Mouse (Mus musculus) CH12.LX (cell line): ENCODE results near the gene Gria2. TPM values are rescaled to one million over a fixed set of nuclear protein-coding genes. Genes with fewer than 3 reads are reported as not detected.

ENCODE experiments used
- DNase-seq: peaks from one replicate; pipeline ENCODE4 v3.0.0-alpha.2; 2013; ENCODE audit errors: extremely low read depth
- H3K27ac ChIP-seq: 2 replicates; pipeline ENCODE4 v1.5.1; 2012; ENCODE audit warnings: low read depth, mild to moderate bottlenecking, control low read depth, moderate library complexity; ENCODE audit not compliant: insufficient read depth
- H3K27me3 ChIP-seq: replicated peaks from 2 replicates; pipeline ENCODE3; 2012; ENCODE audit warnings: inconsistent platforms
- H3K36me3 ChIP-seq, 2 experiments: replicated peaks in 1 of 2; 2 replicates each; pipeline versions ENCODE3 to v1.6.1; 2012; ENCODE audit warnings: inconsistent platforms in 1 of 2, low read length in 1 of 2, mild to moderate bottlenecking in 1 of 2, mixed read lengths in 1 of 2, moderate library complexity in 1 of 2; ENCODE audit not compliant: control insufficient read depth in 1 of 2, insufficient read depth in 1 of 2
- H3K4me1 ChIP-seq, 2 experiments: 2 replicates each; pipeline ENCODE4 v1.6.1; 2012; ENCODE audit warnings: inconsistent platforms in 1 of 2, moderate library complexity in 1 of 2; ENCODE audit not compliant: insufficient read depth in 2 of 2, control insufficient read depth in 1 of 2
- H3K4me2 ChIP-seq: 2 replicates; pipeline ENCODE4 v1.6.1; 2012; ENCODE audit warnings: low read depth, mild to moderate bottlenecking, control low read depth; ENCODE audit not compliant: poor library complexity, insufficient read depth, severe bottlenecking
- H3K4me3 ChIP-seq, 3 experiments: fragments of 150-350 bp in 1 of 3; sonication (generic) in 1 of 3; replicated peaks in 1 of 3; 2 replicates each; pipeline versions ENCODE3 to v1.5.1; 2011 to 2012; ENCODE audit warnings: low read depth in 2 of 3, low read length in 2 of 3, mild to moderate bottlenecking in 2 of 3, moderate library complexity in 2 of 3, control low read depth in 1 of 3, improper control_type of control experiment in 1 of 3, inconsistent platforms in 1 of 3, mixed read lengths in 1 of 3; ENCODE audit not compliant: poor library complexity in 1 of 3
- H3K79me2 ChIP-seq: replicated peaks from 2 replicates; pipeline ENCODE4 v1.6.1; 2012; ENCODE audit warnings: mild to moderate bottlenecking, moderate library complexity; ENCODE audit not compliant: control insufficient read depth, poor library complexity, insufficient read depth, severe bottlenecking; ENCODE audit errors: extremely low read depth
- H3K9ac ChIP-seq: 2 replicates; pipeline ENCODE4 v1.6.1; 2012; ENCODE audit warnings: low read depth, mild to moderate bottlenecking, control low read depth, moderate library complexity; ENCODE audit not compliant: insufficient read depth
- H3K9me3 ChIP-seq: replicated peaks from 2 replicates; pipeline ENCODE3; 2012; ENCODE audit warnings: low read length, inconsistent platforms, mixed read lengths
- BHLHE40 ChIP-seq: IDR thresholded peaks from 2 replicates; pipeline ENCODE4 v1.6.1; 2011; ENCODE audit warnings: mild to moderate bottlenecking, low read depth, low read length, improper control_type of control experiment
- CHD1 ChIP-seq: IDR thresholded peaks from 2 replicates; pipeline ENCODE4 v1.6.1; 2012; ENCODE audit warnings: low read depth, low read length, improper control_type of control experiment, inconsistent platforms
- E2F4 ChIP-seq: IDR thresholded peaks from 2 replicates; pipeline ENCODE4 v1.6.1; 2011; ENCODE audit warnings: low read depth, low read length, improper control_type of control experiment; ENCODE audit not compliant: insufficient replicate concordance
- HCFC1 ChIP-seq: IDR thresholded peaks from 2 replicates; pipeline ENCODE4 v1.6.1; 2012; ENCODE audit warnings: low read depth, mild to moderate bottlenecking, inconsistent platforms, low read length, improper control_type of control experiment
- IRF4 ChIP-seq: IDR thresholded peaks from 2 replicates; pipeline ENCODE4 v1.6.1; 2014; ENCODE audit warnings: low read depth, mild to moderate bottlenecking, inconsistent platforms, low read length, improper control_type of control experiment
- KAT2A ChIP-seq: IDR thresholded peaks from 2 replicates; pipeline ENCODE4 v1.6.1; 2012; ENCODE audit warnings: low read length, improper control_type of control experiment, inconsistent platforms; ENCODE audit not compliant: insufficient replicate concordance
- MAFK ChIP-seq: IDR thresholded peaks from 2 replicates; pipeline ENCODE4 v1.6.1; 2011; ENCODE audit warnings: low read length, improper control_type of control experiment; ENCODE audit not compliant: insufficient replicate concordance
- MAZ ChIP-seq: IDR thresholded peaks from 2 replicates; pipeline ENCODE4 v1.6.1; 2012; ENCODE audit warnings: low read depth, mild to moderate bottlenecking, inconsistent platforms, low read length, improper control_type of control experiment, moderate library complexity
- MXI1 ChIP-seq: IDR thresholded peaks from 2 replicates; pipeline ENCODE4 v1.6.1; 2011; ENCODE audit warnings: mild to moderate bottlenecking, low read depth, low read length, improper control_type of control experiment
- MYC ChIP-seq: IDR thresholded peaks from 2 replicates; pipeline ENCODE4 v1.6.1; 2011; ENCODE audit warnings: low read depth, mild to moderate bottlenecking, improper control_type of control experiment, low read length
- NELFE ChIP-seq: IDR thresholded peaks from 2 replicates; pipeline ENCODE4 v1.6.1; 2011; ENCODE audit warnings: low read depth, low read length, improper control_type of control experiment
- NRF1 ChIP-seq: IDR thresholded peaks from 2 replicates; pipeline ENCODE4 v1.6.1; 2014; ENCODE audit warnings: low read depth, mild to moderate bottlenecking, inconsistent platforms, low read length, improper control_type of control experiment, moderate library complexity
- POLR2A ChIP-seq: IDR thresholded peaks from 2 replicates; pipeline ENCODE4 v1.6.1; 2011; ENCODE audit warnings: low read depth, mild to moderate bottlenecking, improper control_type of control experiment, low read length
- RAD21 ChIP-seq: IDR thresholded peaks from 2 replicates; pipeline ENCODE4 v1.6.1; 2011; ENCODE audit warnings: low read depth, mild to moderate bottlenecking, low read length, improper control_type of control experiment, moderate library complexity
- RCOR1 ChIP-seq: conservative IDR thresholded peaks from 2 replicates; pipeline ENCODE4 v1.6.1; 2012; ENCODE audit warnings: low read depth, mild to moderate bottlenecking, inconsistent platforms, low read length, improper control_type of control experiment
- SMC3 ChIP-seq: IDR thresholded peaks from 2 replicates; pipeline ENCODE4 v1.6.1; 2011; ENCODE audit warnings: low read depth, low read length, improper control_type of control experiment
- TCF12 ChIP-seq: IDR thresholded peaks from 2 replicates; pipeline ENCODE4 v1.6.1; 2014; ENCODE audit warnings: low read depth, mild to moderate bottlenecking, inconsistent platforms, low read length, improper control_type of control experiment
- ZC3H11A ChIP-seq: IDR thresholded peaks from 2 replicates; pipeline ENCODE4 v1.6.1; 2012; ENCODE audit warnings: low read depth, mild to moderate bottlenecking, inconsistent platforms, low read length, improper control_type of control experiment
- dilution Hi-C: fragments of 300-500 bp; cut with MboI; formaldehyde crosslinking; loops from 2 replicates; pipeline ENCODE4 v1.14.3; 2020; ENCODE audit warnings: low sequenced_read_pairs; ENCODE audit not compliant: extremely low pct_unique_long_range_greater_than_20kb, extremely low pct_ligation_motif_present
- in situ Hi-C: fragments of 300-500 bp; cut with MboI; formaldehyde crosslinking; loops from 3 replicates; pipeline ENCODE4 v1.14.3; 2019; ENCODE audit warnings: low sequenced_read_pairs, low pct_ligation_motif_present, low pct_unique_long_range_greater_than_20kb, mixed read lengths
- polyA plus RNA-seq: library from polyadenylated mRNA; unstranded; fragments of >175 nt; gene quantifications from 2 replicates; pipeline ENCODE4 v1.2.1, GENCODE M21; 2012; ENCODE audit warnings: low read depth; ENCODE audit not compliant: insufficient read length
- total RNA-seq, 2 experiments: library from RNA; depleted of rRNA; stranded (reverse); fragments of 300-350 nt in 1 of 2; fragments of >200 nt in 1 of 2; gene quantifications; 2 replicates each; pipeline ENCODE4 v1.2.3; 2012 to 2014

Gene Gria2
- total and polyA plus RNA-seq, 3 experiments: not detected

DNA sequence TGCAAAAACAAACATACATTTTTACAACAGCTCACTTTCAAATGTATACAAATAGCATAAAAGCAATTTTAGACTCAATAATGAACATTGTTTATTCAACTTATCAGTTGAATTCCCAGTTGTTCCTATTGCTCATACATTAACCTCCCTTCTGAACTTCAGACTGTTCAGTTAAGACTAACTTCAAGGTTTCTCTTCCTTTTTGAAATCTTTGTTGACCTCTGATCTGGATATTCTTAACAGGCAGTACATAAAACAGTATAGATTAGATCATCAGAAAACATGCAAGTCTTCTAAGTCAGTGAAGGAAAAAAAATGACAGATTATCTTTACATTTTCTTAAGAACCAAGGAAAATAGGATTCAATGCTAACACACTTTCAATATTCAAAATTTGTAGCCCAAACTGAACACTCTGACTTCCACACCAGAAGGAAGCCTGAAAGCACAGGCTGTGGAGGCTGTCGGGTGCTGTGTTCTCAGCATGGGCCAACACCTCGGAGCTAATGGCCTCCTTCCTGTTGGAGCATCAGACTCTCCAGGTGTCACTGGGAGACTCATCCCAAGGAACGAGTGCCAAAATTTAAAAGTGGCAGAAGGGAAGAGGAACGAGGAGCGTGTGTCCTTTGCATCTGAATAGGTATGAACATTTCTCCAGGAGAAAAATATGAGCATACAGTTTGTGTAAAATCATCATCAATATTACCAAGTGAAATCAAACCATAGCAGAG is 33.0 kb downstream of the Gria2 start:
- H3K27me3 ChIP-seq: no peaks in the 10 kb centered on the region
- H3K4me2 ChIP-seq: no peak overlapping the region
- no peaks in the 10 kb centered on the region for H3K4me1 ChIP-seq
- no peak overlapping the region for H3K27ac ChIP-seq
- H3K9me3 ChIP-seq: no peaks in the 10 kb centered on the region
- DNase-seq: no peak
- H3K9ac ChIP-seq: no peak overlapping the region
- dilution Hi-C loops (no loop called here), in situ Hi-C loops (no loop called here)
- no peaks in the 10 kb centered on the region for H3K79me2 ChIP-seq
- no peak overlapping the region for H3K4me3 ChIP-seq
- no peaks in the 10 kb centered on the region for H3K36me3 ChIP-seq
- TF ChIP-seq TCF12 (no peak), CHD1 (no peak), MXI1 (no peak)

GRCm38 (mm10) chr3:80758955-80759354 is 43.7 kb downstream of the Gria2 start:
- Histone ChIP-seq H3K27me3 (no peaks in the 10 kb centered on the region), H3K4me2 (no peak overlapping the region), H3K9ac (no peak overlapping the region), H3K36me3 (no peaks in the 10 kb centered on the region), H3K4me1 (no peaks in the 10 kb centered on the region), H3K27ac (no peak overlapping the region), H3K4me3 (no peak overlapping the region), H3K9me3 (no peaks in the 10 kb centered on the region)
- no peak for DNase-seq
- dilution Hi-C loops: no loop called here
- no peak for TF ChIP-seq TCF12
- no peak for TF ChIP-seq MAZ
- no peak for TF ChIP-seq NRF1
- TF ChIP-seq BHLHE40: no peak
- no peak for TF ChIP-seq POLR2A
- no peak for TF ChIP-seq ZC3H11A
- no peak for TF ChIP-seq RAD21
- no peak for TF ChIP-seq SMC3
- TF ChIP-seq E2F4: no peak
- TF ChIP-seq MAFK: no peak
- TF ChIP-seq HCFC1: no peak
- TF ChIP-seq KAT2A: no peak
- TF ChIP-seq RCOR1: no peak
- no peak for TF ChIP-seq NELFE
- no peak for TF ChIP-seq IRF4
- TF ChIP-seq MYC: no peak
- TF ChIP-seq, all 38 proteins: peak for 0
- in situ Hi-C loops: no loop called here
- no peaks in the 10 kb centered on the region for H3K79me2 ChIP-seq
